Mouse (Mus musculus) retina, postnatal 1 day (tissue): Measurements from ENCODE around the gene Cep152.
A peak's percentile ranks its signal among the peaks of the same experiment; 100 is the strongest.

Experiments used
- DNase-seq: peaks from one replicate; pipeline ENCODE4 v3.0.0-alpha.2; 2012

Cep152 gene

DNA sequence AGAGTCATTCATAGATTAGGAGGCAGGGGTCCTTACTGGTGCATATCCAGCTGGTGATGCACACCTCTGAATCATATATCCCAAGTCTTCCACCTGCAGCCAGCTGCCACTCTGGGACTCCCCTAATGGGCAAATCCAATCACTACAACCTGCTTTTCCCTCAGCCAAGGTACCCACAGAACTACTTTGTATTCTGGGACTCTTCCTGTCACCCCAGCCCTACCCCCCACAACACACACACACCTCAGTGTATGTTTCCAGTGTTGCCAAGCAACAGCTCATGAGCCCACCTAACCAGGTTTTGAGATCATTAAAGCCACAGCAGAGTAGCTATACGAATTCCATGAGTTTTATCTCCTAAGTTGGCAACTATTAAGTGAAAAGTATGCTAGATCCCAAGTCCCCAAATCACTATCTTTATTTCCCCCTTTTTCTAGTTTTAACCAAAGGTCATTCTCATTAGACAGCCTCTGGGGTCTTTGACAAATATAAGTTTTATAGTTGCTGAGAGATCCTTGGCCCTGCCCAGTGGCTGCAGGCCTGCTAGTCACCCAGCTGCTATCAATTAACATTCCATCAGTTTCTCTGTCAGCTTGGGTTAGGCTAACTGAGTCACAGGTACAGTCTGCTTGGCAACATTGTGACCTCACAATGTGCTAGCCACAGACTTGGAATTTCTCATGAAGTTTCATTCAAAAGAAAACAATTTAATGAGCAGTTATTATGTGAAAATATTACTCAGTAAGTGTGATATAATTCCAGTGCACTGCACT is 75.9 kb downstream of the Cep152 start:
- DNase-seq = no peak

DNA sequence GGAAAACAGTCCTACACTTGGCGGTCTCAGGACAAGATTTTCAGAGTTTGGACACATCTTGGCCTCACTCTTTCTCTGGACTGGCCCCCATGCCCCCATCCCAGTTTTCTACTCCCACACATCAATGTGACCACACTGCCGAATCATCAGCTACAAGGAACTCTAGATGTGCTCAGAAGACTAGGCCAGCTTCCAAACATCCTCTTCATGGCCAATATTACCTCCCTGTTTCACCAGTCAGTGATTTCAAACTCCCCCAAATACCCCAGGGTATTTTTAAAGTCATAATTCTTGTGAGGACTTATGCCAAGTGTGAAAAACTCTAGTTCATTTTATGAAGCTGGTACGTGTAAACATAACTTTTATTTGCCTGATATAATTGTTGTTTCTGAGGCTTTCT is 79.9 kb downstream of the Cep152 start:
- DNase-seq = no peak

DNA sequence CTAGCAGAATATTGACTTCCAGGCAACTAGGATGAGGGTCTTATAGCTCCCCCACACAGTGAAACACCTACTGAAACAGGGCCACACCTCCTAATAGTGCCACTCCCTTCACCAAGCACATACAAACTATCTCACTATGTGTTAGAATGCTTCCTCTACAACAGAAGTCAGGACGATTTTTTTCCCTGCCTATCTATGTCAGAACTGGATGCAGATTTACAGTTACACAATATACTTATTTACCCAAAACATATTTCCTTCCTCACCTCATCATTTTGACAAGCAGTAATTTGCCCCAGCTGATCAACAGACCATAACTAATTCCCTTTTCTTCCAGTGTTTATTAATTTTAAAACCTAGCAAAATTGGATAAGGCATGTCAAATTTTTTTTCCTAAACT is 81.3 kb downstream of the Cep152 start:
- no peak for DNase-seq

DNA sequence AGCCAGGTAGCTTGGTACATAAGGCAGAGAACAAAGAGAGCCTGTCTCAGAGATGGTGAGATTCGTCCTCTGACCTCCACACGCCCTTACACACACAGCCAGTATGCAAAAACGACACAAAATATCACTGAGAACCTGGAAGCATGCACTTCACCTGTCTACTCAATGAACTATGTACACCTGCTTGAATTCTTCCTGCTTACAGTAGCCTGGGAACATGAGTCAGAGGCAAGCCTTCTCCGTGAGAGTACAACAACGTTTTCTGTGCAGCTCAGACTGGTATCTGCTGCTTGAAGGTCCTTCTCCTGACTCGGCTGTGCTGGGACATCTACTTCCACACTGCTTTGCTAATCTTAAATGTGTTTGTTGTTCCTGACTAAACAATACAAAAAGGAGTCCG is 83.5 kb downstream of the Cep152 start:
- no peak for DNase-seq

DNA sequence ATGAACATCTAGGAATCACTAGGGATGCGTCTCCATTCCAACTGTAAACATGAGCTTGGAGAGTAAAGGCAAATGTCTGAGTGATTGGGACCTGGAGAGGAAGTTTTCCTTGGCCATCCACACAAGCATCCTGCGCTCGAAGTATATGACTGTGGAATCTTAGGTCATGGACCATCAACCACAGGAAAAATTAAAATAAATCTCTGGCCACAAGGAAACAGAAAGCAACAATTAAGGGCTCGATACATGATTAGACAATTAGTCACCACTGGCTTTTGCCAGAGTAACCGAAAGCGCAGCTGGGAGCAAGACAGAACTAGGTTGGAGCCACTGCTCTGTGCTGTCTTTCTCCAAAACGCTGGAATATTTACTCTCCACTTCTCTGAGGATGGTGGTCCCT is 84.3 kb downstream of the Cep152 start:
- DNase-seq = no peak

DNA sequence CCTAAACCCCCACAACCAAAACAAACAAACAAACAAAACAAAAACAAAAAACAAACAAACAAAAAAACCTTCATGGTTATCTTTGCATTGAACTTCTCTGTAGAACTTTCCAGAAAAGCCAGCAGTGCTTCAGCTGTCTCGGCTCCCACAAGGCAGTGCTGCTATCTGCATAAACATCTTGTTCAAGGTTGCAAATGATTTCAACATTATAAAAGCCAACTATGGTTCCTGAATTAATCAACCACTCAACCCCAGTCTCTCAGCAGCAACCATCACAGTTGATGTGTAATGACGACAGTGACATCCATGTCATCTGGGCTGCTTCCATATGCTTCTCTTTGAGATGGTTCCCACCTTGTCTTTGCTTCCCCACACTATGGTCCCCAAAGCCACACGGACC is 85.3 kb downstream of the Cep152 start:
- DNase-seq = no peak

DNA sequence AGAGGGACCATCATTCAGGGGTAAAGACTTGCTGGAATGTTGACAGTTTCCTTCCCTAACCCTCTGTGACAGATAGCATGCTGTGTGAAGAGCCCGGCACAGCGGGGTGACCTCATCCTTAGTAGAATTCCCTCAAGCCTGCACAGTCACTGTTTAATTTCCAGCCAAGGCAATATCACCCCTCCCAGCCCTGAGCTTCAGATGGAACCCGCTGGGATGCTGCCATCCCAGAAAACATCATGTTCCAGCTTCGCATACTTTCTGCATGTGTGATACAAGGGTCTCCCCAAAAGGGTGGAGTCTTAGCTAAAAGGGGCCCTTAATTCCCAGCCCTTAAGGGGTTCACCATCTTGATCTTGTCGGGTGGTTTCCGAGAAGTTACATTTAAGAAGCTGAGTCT is 94.2 kb downstream of the Cep152 start:
- DNase-seq = peak; percentile 27

DNA sequence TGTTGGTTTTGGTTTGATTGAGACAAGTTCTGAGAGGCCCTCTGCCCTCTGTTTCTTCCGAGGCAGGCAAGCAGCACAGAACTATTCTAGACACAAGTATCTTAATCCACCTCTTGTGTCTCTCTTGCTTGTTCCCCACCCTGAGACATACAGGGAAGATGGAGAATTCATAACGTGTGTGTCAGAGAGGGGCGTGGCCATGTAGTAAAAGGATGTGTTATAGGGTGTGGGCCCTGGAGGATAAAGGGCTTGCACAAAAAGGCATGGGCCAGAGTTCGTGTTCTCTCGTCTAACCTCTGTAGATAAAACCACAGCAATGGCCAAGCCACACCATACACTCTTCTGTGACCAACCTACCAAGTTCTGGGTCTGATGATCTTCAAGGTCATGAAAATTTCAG is 98.3 kb downstream of the Cep152 start:
- no peak for DNase-seq

DNA sequence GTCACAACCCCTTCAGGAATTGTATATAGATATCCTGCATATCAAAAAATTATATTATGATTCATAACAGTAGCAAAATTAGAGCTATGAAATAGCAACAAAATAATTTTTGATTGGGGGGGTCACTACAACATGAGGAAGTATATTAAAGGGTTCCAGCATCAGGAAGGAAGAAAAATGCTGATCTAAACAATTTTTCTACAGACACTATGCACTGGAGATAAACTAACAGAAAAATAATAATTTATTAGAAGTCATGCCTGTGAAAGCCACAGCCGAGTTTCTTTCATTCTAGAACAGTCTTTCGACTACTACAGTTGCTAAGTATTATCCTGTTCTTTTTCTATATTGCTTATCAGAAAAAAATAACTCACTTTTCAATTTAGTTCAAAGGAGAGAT is 99.4 kb downstream of the Cep152 start:
- DNase-seq = no peak

DNA sequence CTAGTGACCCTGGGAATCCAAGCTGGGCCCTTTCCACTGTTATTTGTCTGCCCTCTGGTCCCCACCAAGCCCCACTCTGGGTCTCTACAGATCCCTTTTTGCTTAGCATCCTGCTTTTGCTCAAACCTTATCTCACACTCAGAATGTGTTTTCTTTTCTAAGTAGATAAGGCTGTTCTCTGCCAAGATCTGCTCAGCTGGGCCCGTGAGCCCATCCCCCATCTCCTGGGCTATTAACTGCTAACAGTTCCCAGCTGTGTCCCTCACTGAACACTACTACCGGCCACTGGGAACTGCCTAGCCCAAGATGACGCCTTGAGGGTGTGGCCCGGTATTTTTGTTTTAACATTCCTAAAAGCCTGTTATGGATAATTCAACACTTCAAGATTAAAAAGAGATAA is 108.3 kb downstream of the Cep152 start:
- DNase-seq = no peak

DNA sequence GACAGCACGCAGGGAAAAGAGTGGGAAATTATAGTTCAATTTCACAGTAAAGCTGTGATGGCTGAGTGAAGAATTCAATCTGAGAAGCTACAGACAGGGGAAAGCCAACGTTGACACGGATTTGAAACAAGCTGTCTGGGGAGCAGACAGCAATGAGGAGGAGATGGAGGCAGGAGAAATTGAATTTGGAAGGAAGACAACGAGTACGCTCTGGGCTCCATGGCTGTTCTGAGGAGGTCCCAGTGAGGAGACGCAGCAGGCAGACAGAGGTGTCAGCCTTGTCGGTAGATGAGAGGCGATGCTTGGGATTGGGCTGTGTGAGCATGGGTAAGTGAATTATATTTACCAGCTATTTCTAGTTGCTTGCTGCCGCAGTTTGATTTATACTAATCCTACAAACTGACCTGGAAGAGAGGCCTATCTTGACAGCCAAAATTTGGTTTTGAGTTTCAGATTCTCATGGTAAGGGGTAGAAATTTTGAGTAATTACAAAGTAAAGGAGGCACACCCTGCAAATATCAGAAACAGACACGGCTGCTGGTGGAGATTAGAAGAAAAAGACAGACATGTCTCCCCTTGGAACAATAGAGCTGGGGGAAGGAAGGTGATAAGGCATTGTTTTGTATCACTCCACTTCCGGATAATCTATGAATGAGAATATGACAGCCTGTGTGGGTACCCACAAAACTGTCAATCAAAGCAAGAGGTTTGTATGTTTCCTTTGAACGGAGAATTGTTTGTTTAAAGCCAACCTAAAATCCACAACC is 109.4 kb downstream of the Cep152 start:
- DNase-seq = no peak

DNA sequence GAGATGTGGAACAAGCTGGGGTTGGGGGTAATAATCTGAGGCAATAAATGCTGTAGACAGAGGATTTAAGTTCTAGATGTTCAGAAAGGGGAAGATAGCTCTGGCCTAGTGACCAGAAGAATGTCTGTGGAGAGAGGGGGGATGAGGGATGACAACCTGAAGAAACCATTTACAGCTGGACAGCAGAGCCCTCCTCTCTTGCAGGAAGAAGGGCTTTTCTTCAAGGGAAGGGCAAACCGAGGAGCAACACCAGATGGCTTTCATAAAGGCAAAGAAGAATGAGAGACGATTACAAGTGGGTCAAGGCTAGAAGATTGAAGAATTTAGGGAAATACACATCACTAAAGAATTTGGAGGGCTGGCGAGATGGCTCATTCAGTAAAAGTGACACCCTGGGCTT is 110.5 kb downstream of the Cep152 start:
- DNase-seq = no peak
